Mouse (Mus musculus): Measurements from ENCODE around the gene Insr.

Insr gene

DNA sequence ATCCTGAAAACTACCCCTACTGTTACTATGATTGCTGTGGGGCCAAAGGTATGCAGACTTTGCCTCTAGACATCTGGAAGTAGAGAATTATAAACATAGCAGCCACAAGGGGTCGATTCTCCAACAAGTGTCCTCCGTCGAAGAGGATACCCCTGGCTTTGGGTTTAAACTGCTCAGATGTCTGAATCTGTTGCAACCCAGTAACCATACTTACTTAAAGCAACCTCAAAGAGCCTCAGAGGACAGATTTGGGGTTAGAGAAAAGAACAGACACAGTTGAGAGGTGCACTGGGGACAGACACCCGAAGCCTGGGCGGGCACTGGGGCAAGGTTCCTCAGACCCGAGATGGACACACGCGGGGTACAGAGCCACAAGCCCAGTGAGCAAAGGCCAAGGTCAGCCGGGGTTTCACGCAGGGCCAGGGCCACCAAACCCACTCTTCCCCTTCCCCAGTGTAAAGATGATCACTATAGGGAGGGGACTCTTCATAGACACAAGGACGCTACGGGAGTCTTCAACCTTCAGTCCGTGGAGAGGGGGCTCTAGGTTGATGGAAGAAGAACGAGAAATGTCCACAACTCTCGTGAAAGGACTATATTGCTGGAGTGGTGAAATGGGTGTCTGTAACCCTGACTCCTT is 1.1 kb downstream of the Insr start:
- in situ Hi-C loops (cut with MboI; ENCODE audit: low pct_unique_long_range_greater_than_20kb in 1 of 2, low sequenced_read_pairs in 2 of 2, unreplicated experiment in 1 of 2), result no loop called here

DNA sequence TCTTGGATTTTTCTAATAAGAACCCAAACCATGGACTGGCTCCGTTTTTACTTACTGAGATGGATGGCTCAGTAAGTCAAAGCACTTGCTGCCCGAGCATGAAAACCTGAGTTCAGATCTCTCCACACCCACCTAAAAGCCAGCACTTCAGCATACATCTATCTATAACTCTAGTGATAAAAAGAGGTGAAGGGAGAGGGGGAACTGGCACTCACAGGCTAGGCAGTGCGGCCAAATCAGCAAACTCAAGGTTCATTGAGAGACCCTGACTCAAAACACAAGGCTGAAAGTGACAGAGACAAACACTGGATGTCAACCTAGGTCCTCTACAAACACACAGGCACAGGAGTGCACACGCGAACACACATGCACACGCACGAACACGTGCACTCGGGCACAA is 2.2 kb downstream of the Insr start:
- in situ Hi-C loops (cut with MboI; ENCODE audit: low pct_unique_long_range_greater_than_20kb in 1 of 2, low sequenced_read_pairs in 2 of 2, unreplicated experiment in 1 of 2), result no loop called here

DNA sequence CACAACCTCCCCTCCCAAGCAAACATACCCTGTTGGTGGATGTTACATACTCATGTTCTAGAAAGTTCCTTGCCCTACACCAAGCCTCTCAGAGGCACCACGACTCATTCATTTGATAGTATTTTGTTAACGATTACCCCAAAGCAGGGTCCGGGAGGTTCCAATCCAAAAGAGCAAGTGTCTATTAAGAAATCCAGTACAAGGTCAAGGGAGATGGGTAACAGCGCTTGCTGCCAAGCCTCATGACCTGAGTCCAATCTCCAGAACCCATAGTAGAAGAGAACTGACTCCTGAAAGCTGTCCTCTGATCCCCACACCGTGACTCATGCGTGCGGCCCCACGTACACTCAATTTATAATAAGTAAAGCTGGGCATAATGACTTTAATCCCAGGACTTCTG is 3.4 kb downstream of the Insr start:
- in situ Hi-C loops (cut with MboI; ENCODE audit: low pct_unique_long_range_greater_than_20kb in 1 of 2, low sequenced_read_pairs in 2 of 2, unreplicated experiment in 1 of 2), result no loop called here

DNA sequence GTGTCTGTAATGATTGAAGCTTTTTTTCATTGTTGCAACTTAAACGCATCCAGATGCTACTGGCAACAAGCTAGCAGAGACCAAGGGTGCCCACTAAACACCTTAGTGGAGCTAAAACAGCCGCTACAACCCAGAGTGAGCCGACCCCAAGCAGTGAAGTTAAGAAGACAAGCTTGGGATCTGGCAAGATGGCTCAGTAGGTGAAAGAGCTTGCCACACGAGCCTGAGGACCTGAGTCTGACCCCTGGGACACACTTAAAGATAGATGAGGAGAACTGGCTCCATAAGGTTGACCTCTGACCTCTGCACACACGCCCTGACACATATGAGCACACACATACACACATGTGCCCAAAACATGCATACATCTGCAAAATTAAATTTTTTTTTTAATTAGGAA is 4.2 kb downstream of the Insr start:
- in situ Hi-C loops (cut with MboI; ENCODE audit: low pct_unique_long_range_greater_than_20kb in 1 of 2, low sequenced_read_pairs in 2 of 2, unreplicated experiment in 1 of 2), result no loop called here

DNA sequence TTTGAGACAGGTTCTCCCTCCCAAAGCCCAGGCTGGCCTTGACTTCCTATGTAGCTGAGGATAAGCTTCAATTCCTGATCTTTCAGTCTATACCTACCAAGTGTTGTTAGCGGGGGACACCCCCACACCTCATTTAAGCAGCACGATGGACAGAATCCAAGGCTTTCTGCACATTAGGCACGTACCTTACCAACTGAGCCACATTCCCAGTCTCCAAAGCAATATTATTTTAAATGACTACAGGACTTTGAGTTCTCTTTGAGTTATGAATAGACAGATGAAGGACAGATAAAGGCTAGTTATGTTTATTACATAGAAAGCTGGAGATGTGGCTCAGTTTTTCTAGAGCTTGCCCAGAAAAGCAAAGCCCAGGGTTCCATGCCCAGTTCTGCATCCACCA is 5.6 kb downstream of the Insr start:
- in situ Hi-C loops (cut with MboI; ENCODE audit: low pct_unique_long_range_greater_than_20kb in 1 of 2, low sequenced_read_pairs in 2 of 2, unreplicated experiment in 1 of 2), result no loop called here

DNA sequence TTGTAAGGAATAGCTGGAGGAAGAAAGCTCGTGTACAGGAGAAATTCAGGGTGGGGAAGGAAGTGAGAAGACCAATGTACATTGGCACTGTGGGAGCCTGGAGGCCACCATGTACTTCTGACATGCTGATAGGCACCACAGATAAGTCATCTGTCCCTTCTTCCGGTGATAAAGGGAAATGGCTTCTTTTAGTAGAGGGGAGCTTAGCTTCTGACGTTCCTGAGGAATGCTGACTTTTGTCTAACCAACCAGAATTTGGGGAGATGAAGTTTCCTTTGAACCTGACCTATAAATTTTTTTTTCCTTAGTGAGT is 12.0 kb downstream of the Insr start:
- in situ Hi-C loops (cut with MboI; ENCODE audit: low pct_unique_long_range_greater_than_20kb in 1 of 2, low sequenced_read_pairs in 2 of 2, unreplicated experiment in 1 of 2), result no loop called here

DNA sequence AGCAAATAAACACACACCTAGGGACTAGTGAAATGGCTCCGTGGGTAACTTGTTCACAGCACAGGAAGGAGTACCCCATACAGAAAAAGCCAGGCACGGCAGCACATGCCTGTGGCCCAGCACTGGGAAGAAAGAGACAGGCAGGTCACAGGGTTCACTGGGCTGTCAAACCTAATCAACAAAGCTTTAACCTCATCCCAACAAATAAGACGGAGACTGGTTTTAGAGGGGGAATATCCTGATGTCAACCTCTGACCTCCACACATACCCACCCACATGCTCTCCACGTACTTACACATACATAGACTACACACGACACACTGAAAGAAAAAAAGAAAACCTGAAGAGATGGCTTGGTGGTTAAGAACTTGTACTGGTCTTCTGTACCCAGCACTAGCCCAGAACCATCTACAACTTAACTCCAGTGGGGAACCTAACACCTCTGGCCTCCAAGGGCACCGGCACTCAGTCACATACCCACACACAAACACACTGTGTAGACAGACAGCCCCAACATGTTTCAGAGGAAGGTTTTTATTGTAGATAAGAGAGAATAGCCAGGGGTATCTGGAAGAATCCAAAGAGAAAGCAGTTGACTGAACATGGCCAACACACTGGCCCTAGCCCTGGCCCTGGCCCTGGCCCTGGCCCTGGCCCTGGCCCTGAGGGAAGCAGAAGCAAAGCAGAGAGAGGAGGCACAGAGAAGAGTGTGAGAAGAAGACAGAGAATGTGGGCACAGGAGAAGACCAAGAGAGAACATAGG is 12.6 kb downstream of the Insr start:
- in situ Hi-C loops (cut with MboI; ENCODE audit: low pct_unique_long_range_greater_than_20kb in 1 of 2, low sequenced_read_pairs in 2 of 2, unreplicated experiment in 1 of 2), result no loop called here

DNA sequence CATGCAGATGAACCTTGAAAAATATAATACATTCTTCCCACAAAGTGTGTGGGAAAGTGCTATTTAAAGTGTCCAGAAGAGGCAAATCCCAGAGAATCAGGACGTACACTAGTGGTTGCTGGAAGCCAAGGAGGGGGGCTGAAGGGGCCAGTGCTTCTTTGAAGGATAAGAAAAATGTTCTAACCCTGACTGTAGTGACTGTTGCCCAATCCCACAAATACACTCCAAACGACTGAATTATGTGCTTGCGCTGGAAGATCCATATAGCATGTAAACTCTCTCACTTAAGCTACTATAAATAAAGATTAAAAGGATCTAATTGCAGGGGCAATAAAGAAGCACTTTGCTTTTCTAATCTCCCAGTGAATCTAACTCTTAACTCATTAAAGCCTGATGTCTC is 14.2 kb downstream of the Insr start:
- in situ Hi-C loops (cut with MboI; ENCODE audit: low pct_unique_long_range_greater_than_20kb in 1 of 2, low sequenced_read_pairs in 2 of 2, unreplicated experiment in 1 of 2), result no loop called here

DNA sequence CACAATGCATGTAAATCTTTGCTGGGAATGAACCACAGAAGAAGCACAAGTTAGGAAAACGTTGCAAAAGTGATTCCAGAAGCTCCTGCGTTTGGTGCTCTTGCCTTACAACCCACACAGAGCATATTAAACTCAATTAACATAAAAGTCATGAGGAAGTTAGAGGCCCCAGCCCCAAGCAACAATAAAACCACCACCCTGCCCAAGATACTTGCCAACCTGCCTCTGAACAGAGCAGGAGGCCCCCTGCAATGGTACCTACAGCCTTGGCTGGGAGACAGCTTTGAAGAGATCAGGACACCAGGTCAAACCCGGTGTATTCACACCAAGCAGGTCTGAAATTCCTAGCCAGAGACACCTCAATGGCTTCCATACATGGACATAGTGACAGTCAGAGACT is 16.6 kb downstream of the Insr start:
- in situ Hi-C loops (cut with MboI; ENCODE audit: low pct_unique_long_range_greater_than_20kb in 1 of 2, low sequenced_read_pairs in 2 of 2, unreplicated experiment in 1 of 2), result no loop called here

DNA sequence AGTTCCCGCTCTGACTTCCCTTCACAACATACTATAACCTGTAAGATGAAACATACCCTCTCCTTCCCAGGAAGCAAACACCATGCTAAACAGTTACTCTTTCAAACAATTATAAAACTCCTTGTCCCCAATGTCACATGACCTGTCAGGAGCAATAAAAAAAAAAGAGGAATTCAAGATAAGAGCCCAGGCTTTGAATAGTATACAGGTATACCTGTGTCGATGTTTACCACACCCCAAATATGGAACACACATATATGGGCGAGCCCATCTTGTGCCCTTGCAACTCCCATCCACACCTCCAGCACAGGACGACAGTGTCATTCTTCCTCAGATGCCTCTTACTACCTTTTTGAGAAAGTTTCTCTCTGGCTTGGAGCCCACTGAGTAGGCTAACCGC is 18.3 kb downstream of the Insr start:
- in situ Hi-C loops (cut with MboI; ENCODE audit: low pct_unique_long_range_greater_than_20kb in 1 of 2, low sequenced_read_pairs in 2 of 2, unreplicated experiment in 1 of 2), result no loop called here

DNA sequence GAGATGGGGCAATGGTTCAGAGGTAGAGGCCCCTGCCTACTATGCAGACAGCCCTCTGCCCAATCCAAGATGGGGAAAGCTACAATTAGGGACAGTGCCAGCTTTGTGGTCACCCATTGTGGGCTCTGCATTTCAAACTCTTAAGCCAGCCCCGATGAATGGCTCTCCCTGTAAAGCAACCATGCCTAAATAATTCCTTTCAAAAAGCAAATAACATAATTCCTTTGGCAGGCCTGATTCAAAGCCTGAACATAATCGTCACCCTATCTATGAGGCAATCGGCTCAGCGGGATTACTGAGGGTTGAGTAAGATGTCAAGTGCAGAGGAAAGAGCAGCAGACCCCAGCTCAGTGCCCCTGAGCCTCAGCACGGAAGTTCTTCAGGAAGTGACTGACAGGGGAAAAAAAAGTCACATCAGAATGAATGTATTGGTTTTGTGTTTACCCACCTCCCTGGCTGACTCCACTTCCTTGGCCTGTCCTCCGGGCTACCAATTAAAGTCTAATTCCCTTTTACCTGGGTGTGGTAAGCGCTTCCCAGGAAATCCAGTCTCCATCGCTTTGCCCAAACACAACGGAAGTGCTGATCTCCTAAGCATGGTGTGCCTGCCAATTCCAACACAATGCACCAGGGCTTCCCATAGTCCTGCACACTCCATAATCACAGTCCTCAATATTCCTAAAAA is 19.1 kb downstream of the Insr start:
- in situ Hi-C loops (cut with MboI; ENCODE audit: low pct_unique_long_range_greater_than_20kb in 1 of 2, low sequenced_read_pairs in 2 of 2, unreplicated experiment in 1 of 2), result no loop called here

DNA sequence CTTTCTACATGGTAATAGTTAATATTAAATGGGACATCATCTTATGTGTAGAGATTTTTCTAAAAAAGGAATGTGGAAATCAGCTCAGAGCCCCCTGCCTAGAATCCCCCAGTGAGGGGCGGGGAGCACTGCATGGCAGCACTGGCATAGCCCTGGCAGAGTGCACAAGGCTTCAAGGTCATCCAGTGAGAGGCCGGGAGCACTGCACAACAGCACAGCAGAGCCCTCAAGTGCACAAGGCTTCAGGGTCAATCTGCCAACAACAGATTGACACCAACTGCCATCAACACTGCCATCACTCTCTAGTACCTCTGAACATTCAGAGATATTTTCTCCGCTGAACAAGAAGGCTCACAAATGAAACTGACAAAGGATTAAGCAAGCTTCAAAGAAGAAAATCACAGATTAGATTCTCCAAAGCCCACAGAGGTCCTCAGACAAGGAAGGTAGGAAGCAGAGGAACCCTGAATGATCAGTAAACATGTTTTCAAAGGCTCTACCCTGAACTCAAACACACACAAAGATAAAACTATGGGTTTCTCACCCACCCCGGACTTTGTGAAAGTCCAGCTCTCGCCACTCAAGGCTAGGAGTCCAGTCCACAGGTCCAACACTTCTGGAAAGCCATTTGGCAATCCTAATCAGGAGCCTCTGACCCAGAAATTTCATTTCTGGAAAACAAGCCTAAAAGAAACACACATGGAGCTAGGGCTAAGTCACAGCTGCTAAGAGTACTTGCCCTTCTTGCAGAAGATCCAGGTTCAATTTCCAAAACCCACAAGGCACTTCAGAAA is 23.1 kb downstream of the Insr start:
- in situ Hi-C loops (cut with MboI; ENCODE audit: low pct_unique_long_range_greater_than_20kb in 1 of 2, low sequenced_read_pairs in 2 of 2, unreplicated experiment in 1 of 2), result no loop called here

DNA sequence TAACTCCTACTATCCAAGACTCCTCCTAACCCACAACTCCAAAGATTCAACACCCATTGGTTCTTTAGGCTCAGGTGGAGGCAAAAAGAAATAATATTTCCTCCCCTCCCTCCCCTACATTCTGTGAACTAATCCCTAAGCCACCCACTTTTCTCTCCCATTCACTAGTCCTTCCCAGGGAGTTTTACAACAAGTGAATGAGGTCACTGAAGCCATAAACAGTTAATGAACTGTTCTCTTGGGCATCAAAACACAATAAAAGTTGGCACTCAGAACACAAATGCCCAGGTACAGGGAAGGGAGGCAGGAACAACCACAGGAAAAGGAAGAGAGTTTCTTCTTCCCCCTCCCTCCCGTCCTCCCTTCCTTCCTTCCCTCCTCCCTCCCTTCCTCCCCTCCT is 24.1 kb downstream of the Insr start:
- in situ Hi-C loops (cut with MboI; ENCODE audit: low pct_unique_long_range_greater_than_20kb in 1 of 2, low sequenced_read_pairs in 2 of 2, unreplicated experiment in 1 of 2), result no loop called here

DNA sequence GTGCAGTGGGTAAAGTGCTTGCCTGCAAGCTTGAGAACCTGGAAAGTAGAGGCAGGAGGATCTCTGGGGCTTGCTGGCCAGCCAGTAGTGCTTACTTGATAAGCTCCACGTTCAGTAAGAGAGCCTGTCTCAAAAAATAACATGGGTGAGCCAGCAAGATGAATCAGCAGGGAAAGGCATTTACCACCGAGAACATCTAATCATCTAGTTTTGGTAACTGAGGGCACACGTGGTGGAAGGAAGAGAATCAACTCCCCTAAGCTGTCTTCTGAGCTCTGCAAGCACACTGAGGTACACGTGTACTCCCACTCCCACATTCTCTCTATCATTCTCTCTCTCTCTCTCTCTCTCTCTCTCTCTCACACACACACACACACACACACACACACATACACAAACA is 26.2 kb downstream of the Insr start:
- in situ Hi-C loops (cut with MboI; ENCODE audit: low pct_unique_long_range_greater_than_20kb in 1 of 2, low sequenced_read_pairs in 2 of 2, unreplicated experiment in 1 of 2), result no loop called here

DNA sequence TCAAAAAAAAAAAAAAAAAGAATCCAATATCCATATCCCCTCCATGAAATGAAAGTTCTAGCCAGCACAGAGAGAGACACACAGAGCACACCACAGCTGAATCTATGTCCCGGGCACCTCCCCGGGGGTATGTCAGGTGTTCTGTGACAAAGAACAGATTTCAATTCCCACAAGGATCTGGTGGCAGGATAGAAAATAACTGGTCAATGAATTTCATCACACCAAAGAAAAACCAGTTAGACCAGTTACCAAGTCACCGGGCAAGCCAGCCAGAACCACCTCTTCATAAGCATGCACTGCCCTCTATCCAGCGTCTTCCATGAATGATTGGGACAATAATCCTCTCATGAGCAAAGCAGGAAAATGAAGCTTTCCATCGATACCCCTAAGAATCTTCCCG is 26.8 kb downstream of the Insr start:
- in situ Hi-C loops (cut with MboI; ENCODE audit: low pct_unique_long_range_greater_than_20kb in 1 of 2, low sequenced_read_pairs in 2 of 2, unreplicated experiment in 1 of 2), result no loop called here

DNA sequence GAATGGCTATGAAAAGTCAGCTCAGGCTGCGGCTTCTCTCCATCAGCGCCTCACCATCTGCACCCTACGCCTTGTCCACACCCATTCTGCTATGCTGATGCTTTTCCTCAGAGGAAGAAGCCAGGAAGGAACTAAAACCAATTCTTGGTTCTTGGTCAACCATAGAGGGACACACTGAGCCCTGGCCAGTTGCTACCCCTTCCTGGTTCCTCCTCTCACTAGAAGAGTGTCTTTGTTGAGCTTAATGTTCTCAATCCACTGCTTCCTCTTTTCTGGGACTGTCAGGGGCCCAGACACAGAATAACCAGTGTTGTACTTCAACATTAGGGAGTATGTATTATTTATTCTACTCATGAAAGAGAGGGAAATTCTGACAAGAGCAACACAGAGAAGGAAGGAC is 28.3 kb downstream of the Insr start:
- in situ Hi-C loops (cut with MboI; ENCODE audit: low pct_unique_long_range_greater_than_20kb in 1 of 2, low sequenced_read_pairs in 2 of 2, unreplicated experiment in 1 of 2), result no loop called here

DNA sequence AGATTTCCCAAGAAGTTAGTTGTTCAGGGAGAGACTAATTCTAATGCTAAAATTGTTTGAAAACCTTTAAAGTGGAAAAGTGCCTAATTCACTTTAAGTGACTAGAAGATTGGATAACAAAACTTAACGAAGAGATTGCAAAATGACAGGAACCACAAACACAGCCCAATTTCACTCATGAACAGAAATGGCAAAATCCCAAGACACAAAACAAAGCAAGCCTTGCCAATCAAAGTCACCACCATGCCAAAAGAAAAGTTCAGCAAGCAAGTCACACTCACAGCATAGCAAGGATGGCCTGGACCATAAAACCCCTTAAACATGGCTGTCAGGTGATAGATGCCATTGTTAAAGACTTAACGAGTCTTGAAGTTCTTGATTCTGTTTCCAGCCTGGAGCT is 29.5 kb downstream of the Insr start:
- in situ Hi-C loops (cut with MboI; ENCODE audit: low pct_unique_long_range_greater_than_20kb in 1 of 2, low sequenced_read_pairs in 2 of 2, unreplicated experiment in 1 of 2), result no loop called here

DNA sequence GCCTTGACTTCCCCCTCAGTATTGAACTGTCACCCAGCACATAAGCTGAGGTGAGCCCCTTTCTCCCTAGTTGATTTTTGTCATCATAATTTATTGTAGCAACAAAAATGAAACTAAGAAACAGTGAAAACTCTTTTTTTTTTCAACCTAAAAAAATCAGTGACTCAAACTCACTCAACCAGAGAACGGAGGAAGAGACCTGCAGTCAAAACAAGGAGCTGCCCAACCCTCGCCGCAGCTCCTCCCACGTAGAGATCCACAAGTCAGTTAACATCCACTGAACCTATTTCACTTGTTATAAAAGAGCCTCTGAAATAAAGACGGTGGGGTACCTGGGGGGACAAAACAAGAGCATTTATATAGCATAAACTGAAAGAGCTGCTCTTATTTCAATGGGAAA is 30.7 kb downstream of the Insr start:
- in situ Hi-C loops (cut with MboI; ENCODE audit: low pct_unique_long_range_greater_than_20kb in 1 of 2, low sequenced_read_pairs in 2 of 2, unreplicated experiment in 1 of 2), result no loop called here

DNA sequence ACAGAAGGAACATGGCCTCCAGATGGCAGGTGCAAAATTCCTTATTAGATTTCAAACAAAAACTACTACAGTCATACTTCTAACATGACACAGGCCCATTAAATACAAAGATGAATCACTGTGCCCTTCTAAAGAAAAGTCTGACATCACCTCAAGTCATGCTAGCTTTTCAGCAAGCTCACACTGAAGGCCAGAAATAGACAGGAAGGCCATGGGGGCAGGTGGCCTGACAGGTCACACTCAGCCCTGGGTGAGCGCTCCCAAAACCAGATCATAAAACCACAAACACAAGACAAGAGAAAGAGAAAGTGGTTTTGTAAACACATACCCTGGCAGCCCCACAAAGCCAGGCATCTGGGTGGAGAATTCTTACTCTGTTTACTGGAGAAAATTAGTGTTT is 32.3 kb downstream of the Insr start:
- in situ Hi-C loops (cut with MboI; ENCODE audit: low pct_unique_long_range_greater_than_20kb in 1 of 2, low sequenced_read_pairs in 2 of 2, unreplicated experiment in 1 of 2), result no loop called here

All from mouse embryonic stem cell (cell line).